Mouse (Mus musculus) megakaryocyte, adult 5-6 weeks (primary cell): Measurements from ENCODE around the gene Cldn15. TPM values are rescaled to one million over a fixed set of nuclear protein-coding genes. Genes with fewer than 3 reads are reported as not detected.
"Not testable (repeated sequence)": the region's sequence is repeated elsewhere in the genome, so short reads cannot be mapped to it uniquely, and the experiment has no call there.

ENCODE experiments used
- ATAC-seq: 2 replicates; pipeline ENCODE4 v1.8.0; 2016; ENCODE audit warnings: mild to moderate bottlenecking, inconsistent platforms; ENCODE audit not compliant: poor library complexity, severe bottlenecking
- total RNA-seq, 2 experiments: library from RNA; stranded (forward) in 1 of 2; stranded (reverse) in 1 of 2; fragments of 153-499, 151-499 nt in 1 of 2; fragments of 221-1000, 200-1000 nt in 1 of 2; gene quantifications; 2 replicates each; pipeline versions ENCODE4 v1.2.3 to v1.2.4; 2015 to 2017

Gene Cldn15
- total RNA-seq (2015) (13.3 and 15.8 TPM in 2 replicates), total RNA-seq (2017) (7.1 and 15.9 TPM in 2 replicates)

GRCm38 (mm10) chr5:136966331-136966730 is at the start of gene Cldn15:
Gene Cldn15, plus strand, starts transcription at chr5:136966616.
- no peak for ATAC-seq

- ATAC-seq: no peak
Measured at GRCm38 (mm10) chr5:136917613-136918242, 48.7 kb upstream of the Cldn15 start.

DNA sequence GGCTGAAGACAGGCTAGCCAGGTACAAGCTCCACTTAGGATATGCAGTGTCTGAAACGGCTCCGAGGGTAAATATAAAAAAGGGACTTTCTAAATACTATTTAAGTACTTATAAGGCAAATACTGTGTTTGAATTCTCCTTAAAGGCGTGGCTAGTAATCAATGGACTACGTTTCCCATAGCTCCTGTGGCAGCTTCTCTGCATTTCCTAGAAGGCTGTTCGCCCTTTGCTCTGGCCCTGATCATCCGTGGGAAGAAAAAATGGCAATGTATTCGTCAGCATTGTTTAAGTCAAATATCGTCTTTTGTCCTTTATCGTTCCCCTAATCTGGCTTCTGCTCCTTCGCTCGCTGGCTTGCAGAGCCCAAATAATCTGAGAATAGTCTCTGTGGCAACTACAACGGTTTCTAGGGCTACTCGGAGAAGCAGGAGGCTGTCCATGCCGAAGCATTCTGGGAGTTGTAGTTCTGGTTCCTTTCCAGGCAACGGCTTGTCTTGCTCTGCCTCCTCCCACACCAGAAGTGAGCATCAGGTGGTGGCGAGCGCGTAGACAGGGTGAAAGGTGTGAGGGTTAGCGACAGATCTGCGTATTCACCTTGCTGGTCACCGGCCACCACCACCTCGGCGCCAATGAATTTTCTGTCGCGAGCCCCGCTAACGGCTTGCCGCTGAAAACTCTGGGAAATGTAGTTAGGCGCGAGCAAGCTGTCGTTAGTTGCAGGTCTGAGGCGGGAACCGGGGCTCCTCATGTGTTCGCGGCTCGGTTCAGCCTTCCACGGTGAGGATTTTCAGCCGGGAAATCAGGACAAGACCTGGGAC is 47.6 kb upstream of the Cldn15 start:
- peak; percentile 99 for ATAC-seq

DNA sequence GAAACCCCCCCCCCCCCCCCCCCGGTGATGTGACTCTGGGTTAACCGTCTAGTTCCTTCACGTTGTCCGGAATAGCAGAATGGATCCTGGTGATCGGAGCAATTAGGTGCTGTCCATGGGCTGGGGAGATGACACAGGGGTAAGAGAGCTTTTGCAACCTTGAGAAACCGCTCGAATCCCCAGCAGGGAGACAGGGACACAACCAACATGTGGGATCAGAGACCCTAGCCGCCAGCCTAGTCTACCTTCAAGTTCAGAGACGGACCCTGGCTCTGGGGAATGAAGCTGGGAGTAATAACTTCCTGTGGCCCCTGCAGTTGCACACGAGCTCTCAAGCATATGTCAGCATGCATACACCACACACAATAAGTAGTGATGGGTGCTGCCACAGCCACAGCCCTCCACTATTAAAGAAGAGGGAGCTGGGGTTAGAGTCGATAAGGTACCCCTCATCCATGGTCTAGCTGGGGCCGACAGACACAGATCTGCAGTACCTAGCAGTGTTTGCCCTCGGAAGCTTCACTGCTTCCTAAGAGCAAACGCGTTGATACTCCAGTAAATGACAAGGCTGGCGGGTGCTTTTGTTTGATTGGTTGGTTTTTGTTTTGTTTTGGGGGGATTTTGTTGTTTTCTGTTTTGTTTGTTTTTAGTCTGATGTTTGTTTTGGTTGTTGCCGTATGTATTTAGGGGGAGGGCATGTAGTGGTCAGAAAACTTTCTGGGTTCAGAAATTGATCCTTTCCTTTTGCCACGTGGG is 46.7 kb upstream of the Cldn15 start:
- no peak for ATAC-seq

DNA sequence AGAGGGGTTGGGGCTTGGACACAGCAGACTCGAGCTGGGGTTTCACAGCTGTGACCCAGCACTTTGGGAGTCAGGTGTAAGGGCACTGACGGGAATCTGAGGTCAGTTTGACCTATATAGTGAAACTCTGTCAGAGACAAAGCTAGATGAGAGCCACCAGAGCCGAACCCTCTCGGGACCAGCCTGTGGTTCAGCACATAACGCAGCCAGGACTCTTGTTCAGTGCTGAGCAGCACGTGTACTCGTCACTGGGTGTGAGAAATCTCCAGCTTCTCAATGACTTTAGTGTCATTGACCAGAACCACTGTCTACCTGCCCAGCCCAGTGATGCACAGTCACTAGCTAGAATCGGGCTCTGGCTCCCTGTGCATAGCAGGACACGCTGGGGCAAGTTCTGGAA is 43.6 kb upstream of the Cldn15 start:
- no peak for ATAC-seq

DNA sequence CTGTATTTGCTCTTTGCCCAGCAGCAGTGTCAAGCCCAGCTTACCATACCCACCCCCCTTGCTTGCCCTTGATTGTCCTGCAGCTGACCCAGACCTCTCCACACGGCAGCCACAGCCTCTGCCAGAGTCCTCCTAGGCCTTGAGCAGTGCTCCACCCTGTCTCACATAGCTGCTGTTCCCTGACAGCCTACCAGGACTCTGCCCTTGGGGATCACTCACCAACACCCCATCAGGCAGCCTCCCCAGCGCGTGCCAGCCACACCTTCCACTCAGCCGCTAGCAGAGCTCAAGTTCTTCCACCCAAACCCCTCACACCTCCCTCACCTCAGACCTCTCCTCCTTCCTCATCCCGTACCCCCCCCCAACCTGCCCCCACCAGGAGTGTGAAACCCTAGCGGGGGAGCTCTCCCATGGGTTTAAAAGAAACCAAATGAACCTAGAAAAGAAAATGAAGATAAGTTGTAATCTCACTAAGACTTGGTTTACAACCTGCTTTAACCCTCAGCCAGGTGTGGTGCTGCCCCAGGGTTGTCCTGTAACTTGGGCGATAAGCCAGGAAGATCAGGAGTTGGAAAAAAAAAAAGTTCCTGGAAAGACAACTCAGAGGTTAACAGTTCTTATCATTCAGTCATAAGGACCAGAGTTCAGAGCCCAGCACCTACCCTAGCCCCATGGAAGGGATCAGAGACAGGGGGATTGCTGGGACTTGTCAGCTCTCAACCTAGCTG is 42.5 kb upstream of the Cldn15 start:
- ATAC-seq: no peak

- ATAC-seq: peak; percentile 90
Measured at GRCm38 (mm10) chr5:136929073-136929472, 37.3 kb upstream of the Cldn15 start.

- no peak for ATAC-seq
Measured at GRCm38 (mm10) chr5:136931896-136932295, 34.5 kb upstream of the Cldn15 start.

DNA sequence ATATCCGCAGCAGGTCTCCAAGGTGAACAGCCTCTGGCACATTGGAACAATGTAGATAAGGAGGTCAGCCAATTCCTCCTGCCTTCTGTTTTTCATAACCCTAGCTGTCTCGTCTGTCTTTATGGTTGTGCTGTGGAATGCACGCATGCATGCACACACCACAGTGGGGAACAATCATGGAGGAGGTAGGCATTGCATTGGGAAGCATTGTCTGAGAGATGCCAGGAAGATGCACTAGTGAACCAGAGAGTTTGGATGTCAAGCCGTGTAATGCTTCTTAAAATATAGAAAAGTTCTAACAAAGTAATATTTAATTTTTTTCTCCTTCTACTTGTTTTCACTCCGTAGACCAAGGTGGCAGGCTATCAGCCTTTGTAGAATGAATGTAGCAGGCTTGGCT is 33.5 kb upstream of the Cldn15 start:
- no peak for ATAC-seq

DNA sequence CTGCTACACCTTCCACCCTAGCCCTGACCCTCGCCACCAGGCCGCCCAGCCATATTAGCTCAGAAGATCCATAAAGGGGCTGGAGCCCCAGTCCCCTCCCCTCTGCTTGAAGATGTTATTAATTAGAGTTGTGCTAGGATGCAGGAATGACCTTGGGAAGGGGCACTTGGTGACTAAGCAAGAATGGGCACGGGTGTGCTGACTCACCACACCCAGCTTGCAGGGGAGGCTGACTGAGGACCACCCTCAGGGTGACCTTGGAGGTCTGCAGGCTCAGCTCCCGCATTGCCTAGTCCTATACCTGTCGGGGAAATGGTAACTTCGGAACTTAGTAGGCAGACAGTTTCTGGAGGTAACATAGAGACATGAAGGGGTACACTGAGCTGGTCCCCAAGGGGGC is 32.5 kb upstream of the Cldn15 start:
- no peak for ATAC-seq

GRCm38 (mm10) chr5:136935905-136936695 is 30.3 kb upstream of the Cldn15 start:
- no peak for ATAC-seq

DNA sequence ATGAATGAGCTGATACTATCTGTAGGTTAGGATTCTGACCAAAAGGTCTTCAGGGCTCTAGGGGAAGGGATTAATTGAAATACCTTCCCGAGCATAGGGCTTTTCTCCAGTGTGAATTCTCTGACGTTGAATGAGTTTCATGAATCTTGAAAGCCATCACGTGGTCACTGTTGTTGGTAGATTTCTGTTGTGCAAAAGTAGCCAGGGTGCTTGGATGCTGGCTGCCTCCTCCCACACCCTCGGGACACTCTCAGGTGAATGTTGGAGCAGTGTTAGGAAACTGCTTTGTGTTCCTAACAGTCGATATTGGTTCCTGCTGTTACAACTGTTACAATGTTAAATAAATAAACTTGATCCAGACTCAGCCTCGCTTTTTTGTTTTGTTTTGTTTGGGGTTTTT is 29.7 kb upstream of the Cldn15 start:
- no peak for ATAC-seq

GRCm38 (mm10) chr5:136937621-136938020 is 28.8 kb upstream of the Cldn15 start:
- ATAC-seq: no peak

DNA sequence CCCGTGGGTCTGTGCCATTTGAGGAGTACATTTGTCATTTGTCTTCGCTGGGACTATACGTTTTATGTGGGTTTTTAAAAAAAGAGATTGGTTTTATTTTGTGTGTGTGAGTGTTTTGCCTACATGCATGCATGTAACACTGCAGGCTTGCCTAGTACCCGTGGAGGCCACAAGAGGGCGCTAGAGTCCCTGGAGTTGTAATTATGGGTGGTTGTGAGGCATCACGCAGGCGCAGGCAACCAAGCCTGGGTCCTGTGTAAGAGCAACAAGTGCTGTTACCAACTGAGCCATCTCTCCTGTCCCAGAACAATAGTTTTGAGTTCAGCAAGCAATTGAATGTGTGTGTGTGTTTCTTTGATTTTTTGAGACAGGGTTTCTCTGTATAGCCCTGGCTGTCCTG is 27.1 kb upstream of the Cldn15 start:
- no peak for ATAC-seq

DNA sequence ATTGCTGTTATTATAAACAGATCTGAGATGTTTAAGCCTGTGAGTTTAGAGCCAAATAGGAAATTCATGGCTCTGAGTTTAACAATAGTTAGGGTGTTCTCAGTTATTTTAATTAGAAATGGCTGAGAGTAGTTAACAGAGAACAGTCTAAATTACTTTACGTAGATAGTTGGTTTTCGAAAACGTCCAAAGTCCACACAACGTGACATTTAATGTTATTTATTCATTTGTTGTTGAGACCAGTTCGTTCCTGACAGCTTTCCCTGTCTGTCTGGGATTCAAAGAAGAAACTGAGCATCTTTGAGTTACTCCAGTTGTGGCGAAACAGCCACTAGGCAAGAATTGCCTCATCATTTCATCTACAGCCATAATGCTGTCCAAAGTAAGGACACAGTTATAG is 26.4 kb upstream of the Cldn15 start:
- not testable (repeated sequence) for ATAC-seq

- no peak for ATAC-seq
Measured at GRCm38 (mm10) chr5:136940845-136941560, 25.4 kb upstream of the Cldn15 start.

GRCm38 (mm10) chr5:136942781-136943180 is 23.6 kb upstream of the Cldn15 start:
- no peak for ATAC-seq

DNA sequence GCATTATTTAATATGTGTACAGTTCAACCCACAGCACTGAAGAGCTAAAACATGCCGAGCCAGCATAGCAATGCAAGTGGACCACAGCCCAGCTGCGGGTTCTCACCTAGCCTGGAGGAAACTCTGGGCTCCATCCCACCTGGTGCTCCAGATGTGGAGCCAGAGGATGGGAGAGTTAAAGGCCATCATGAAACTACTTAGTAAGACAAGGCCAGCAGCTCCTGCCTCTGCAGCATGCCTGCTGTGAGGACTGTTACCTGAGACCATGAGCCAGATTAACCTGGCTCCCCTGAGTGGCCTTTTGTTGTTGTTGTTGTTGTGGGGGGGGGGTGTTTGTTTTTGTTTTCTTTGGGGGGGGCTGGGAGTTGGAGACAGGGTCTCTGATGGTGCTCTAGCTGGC is 23.0 kb upstream of the Cldn15 start:
- ATAC-seq: no peak

DNA sequence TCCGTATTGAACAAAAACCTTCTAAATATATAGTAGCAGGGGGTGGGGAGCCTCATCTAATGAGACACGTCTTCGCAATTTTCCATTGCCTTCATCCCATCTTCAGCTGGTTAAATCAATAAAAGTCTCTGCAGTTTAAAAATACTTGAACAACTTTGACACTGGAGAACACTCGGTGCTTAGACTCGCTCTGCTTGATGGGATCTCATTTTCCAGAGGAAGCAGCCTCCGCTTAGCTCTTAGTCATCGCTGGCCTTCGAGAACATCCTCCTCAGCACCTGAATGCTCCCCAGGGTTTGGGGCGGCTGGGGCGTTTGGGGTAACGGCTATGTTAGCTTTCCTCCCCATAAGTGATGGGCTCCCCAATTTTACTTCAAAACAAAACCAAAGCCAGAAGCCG is 21.3 kb upstream of the Cldn15 start:
- ATAC-seq: no peak

DNA sequence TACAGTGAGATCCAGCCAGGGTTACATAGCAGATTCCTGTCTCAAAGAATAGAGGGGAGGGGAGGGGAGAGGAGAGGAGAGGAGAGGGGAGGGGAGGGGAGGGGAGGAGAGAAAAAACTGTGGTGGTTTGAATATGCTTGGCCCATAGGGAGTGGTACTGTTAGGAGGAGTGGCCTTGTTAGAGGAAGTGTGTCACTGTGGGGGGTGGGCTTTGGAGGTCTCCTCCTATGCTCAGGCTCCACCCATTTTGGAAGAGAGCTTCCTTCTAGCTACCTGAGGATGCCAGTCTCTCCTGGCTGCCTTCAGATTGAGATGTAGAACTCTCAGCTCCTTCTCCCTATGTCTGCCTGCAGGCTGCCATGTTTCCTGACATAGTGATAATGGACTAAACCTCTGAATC is 18.5 kb upstream of the Cldn15 start:
- no peak for ATAC-seq
